Mouse (Mus musculus) midbrain, embryonic 16.5 days (tissue): ENCODE measurements around the gene Abhd16a. TPM values are rescaled to one million over a fixed set of nuclear protein-coding genes. Genes with fewer than 3 reads are reported as not detected.
"Not testable (repeated sequence)": the region's sequence is repeated elsewhere in the genome, so short reads cannot be mapped to it uniquely, and the experiment has no call there.

Experiments used
- ATAC-seq: fragments of 200-750 bp; cut with Nextera tagmentation; 2 replicates; pipeline ENCODE4 v1.8.0; 2017; ENCODE audit warnings: moderate TSS enrichment
- H3K27ac ChIP-seq: fragments of 300-500 bp; sonication (generic); 2 replicates; pipeline ENCODE4 v1.5.1; 2014; ENCODE audit warnings: mild to moderate bottlenecking, low read length, mixed read lengths
- H3K27me3 ChIP-seq: fragments of 300-500 bp; sonication (generic); 2 replicates; pipeline ENCODE4 v1.6.1; 2014; ENCODE audit warnings: low read depth, low read length, mixed read lengths; ENCODE audit not compliant: control insufficient read depth, insufficient read depth
- H3K36me3 ChIP-seq: fragments of 300-500 bp; sonication (generic); 2 replicates; pipeline ENCODE4 v1.6.1; 2014; ENCODE audit warnings: mild to moderate bottlenecking, low read length, moderate library complexity, mixed read lengths; ENCODE audit not compliant: control insufficient read depth, insufficient read depth
- H3K4me1 ChIP-seq: fragments of 300-500 bp; sonication (generic); 2 replicates; pipeline ENCODE4 v1.6.1; 2014; ENCODE audit warnings: mild to moderate bottlenecking, low read length, mixed read lengths; ENCODE audit not compliant: control insufficient read depth, insufficient read depth
- H3K4me2 ChIP-seq: fragments of 300-500 bp; sonication (generic); 2 replicates; pipeline ENCODE4 v1.6.1; 2014; ENCODE audit warnings: mild to moderate bottlenecking, low read length, mixed read lengths
- H3K4me3 ChIP-seq: fragments of 300-500 bp; sonication (generic); 2 replicates; pipeline ENCODE4 v1.5.1; 2014; ENCODE audit warnings: low read depth, mild to moderate bottlenecking, low read length, moderate library complexity, mixed read lengths
- H3K9ac ChIP-seq: fragments of 300-500 bp; sonication (generic); 2 replicates; pipeline ENCODE4 v1.6.1; 2014; ENCODE audit warnings: low read depth, low read length, mixed read lengths
- H3K9me3 ChIP-seq: fragments of 300-500 bp; sonication (generic); replicated peaks from 2 replicates; pipeline ENCODE4 v1.6.1; 2014; ENCODE audit warnings: mild to moderate bottlenecking, low read length, mixed read lengths; ENCODE audit not compliant: control insufficient read depth, poor library complexity, severe bottlenecking
- WGBS: fragments of 180-500 bp; shearing (Covaris S2); extraction: QIAGEN DNeasy Blood & Tissue Kit; methylation state at CpG from one replicate; pipeline ENCODE4 v1.1.7; 2014; 5-methylcytosine and 5-hydroxymethylcytosine counted together
- polyA plus RNA-seq: library from polyadenylated mRNA; unstranded; fragments of >200 nt; fragmentation: Nextera tagmentation; extraction: Ambion mirVana; gene quantifications from 2 replicates; pipeline ENCODE4 v1.2.1, GENCODE M21; 2015

The Abhd16a gene
- polyA plus RNA-seq, 1 experiment from 2014 or later: 107 TPM

- not testable (repeated sequence) for H3K27ac ChIP-seq, H3K9me3 ChIP-seq, H3K9ac ChIP-seq, H3K4me2 ChIP-seq, ATAC-seq, H3K27me3 ChIP-seq, H3K36me3 ChIP-seq, H3K4me3 ChIP-seq
- peaks cover 33% of the 10 kb centered on the region for H3K4me1 ChIP-seq
- 91% methylated on average over 9 of the region's 9 CpGs for WGBS
Measured at GRCm38 (mm10) chr17:35123287-35123686, 34.2 kb downstream of the Abhd16a start.

GRCm38 (mm10) chr17:35124261-35124896 lies 35.3 kb downstream of the Abhd16a start:
- H3K4me2 ChIP-seq, H3K27ac ChIP-seq, H3K36me3 ChIP-seq, H3K9me3 ChIP-seq, H3K4me3 ChIP-seq, H3K27me3 ChIP-seq, ATAC-seq, H3K9ac ChIP-seq: not testable (repeated sequence)
- H3K4me1 ChIP-seq: peaks cover 33% of the 10 kb centered on the region
- 95% methylated on average over 12 of the region's 12 CpGs for WGBS

- no peak overlapping the region for H3K4me2 ChIP-seq
- H3K4me3 ChIP-seq: no peak overlapping the region
- H3K36me3 ChIP-seq: no peaks in the 10 kb centered on the region
- H3K27me3 ChIP-seq: no peaks in the 10 kb centered on the region
- H3K9me3 ChIP-seq: no peaks in the 10 kb centered on the region
- H3K4me1 ChIP-seq: peaks cover 28% of the 10 kb centered on the region
- ATAC-seq: no peak
- no peak overlapping the region for H3K9ac ChIP-seq
- WGBS: 90% methylated on average over 1 of the region's 1 CpGs
- H3K27ac ChIP-seq: no peak overlapping the region
Measured at GRCm38 (mm10) chr17:35125081-35125480, 36.0 kb downstream of the Abhd16a start.

GRCm38 (mm10) chr17:35125578-35125977 lies 36.5 kb downstream of the Abhd16a start:
- no peak overlapping the region for H3K27ac ChIP-seq
- H3K4me3 ChIP-seq: peak overlapping the region; percentile 74
- ATAC-seq: no peak
- WGBS: 32% methylated on average over 6 of the region's 6 CpGs
- H3K9ac ChIP-seq: peak overlapping the region; percentile 88
- no peaks in the 10 kb centered on the region for H3K27me3 ChIP-seq
- H3K4me2 ChIP-seq: peak overlapping the region; percentile 76
- no peaks in the 10 kb centered on the region for H3K36me3 ChIP-seq
- peaks cover 23% of the 10 kb centered on the region for H3K4me1 ChIP-seq
- H3K9me3 ChIP-seq: no peaks in the 10 kb centered on the region

- H3K36me3 ChIP-seq: no peaks in the 10 kb centered on the region
- under 1% methylated on average over 36 of the region's 36 CpGs for WGBS
- no peaks in the 10 kb centered on the region for H3K9me3 ChIP-seq
- peak; percentile 27 for ATAC-seq
- H3K4me1 ChIP-seq: peaks cover 23% of the 10 kb centered on the region
- H3K27me3 ChIP-seq: no peaks in the 10 kb centered on the region
- peak within 1 kb of the TSS; percentile 88 for H3K9ac ChIP-seq
- peak within 1 kb of the TSS; percentile 76 for H3K4me2 ChIP-seq
- H3K4me3 ChIP-seq: peak within 1 kb of the TSS; percentile 74
- peak within 1 kb of the TSS; percentile 77 for H3K27ac ChIP-seq
Measured at GRCm38 (mm10) chr17:35126206-35126611, 37.1 kb downstream of the Abhd16a start, which contains the start of gene D17H6S53E. D17H6S53E (plus strand) TSS chr17:35126373.

- H3K9me3 ChIP-seq: no peaks in the 10 kb centered on the region
- H3K9ac ChIP-seq: peak overlapping the region; percentile 88
- H3K27me3 ChIP-seq: no peaks in the 10 kb centered on the region
- ATAC-seq: no peak
- H3K36me3 ChIP-seq: no peaks in the 10 kb centered on the region
- H3K4me2 ChIP-seq: peak overlapping the region; percentile 76
- H3K4me1 ChIP-seq: peaks cover 23% of the 10 kb centered on the region
- peak overlapping the region; percentile 74 for H3K4me3 ChIP-seq
- no peak overlapping the region for H3K27ac ChIP-seq
- WGBS: 70% methylated on average over 13 of the region's 13 CpGs
Measured at GRCm38 (mm10) chr17:35127017-35127416, 38.0 kb downstream of the Abhd16a start.

GRCm38 (mm10) chr17:35128996-35129395 lies 39.9 kb downstream of the Abhd16a start:
- 72% methylated on average over 11 of the region's 11 CpGs for WGBS
- no peaks in the 10 kb centered on the region for H3K36me3 ChIP-seq

GRCm38 (mm10) chr17:35131038-35131437 lies 42.0 kb downstream of the Abhd16a start:
- Histone ChIP-seq H3K4me2 (no peak overlapping the region), H3K9ac (no peak overlapping the region), H3K27me3 (no peaks in the 10 kb centered on the region), H3K4me1 (peaks cover 17% of the 10 kb centered on the region), H3K9me3 (no peaks in the 10 kb centered on the region), H3K4me3 (no peak overlapping the region), H3K27ac (no peak overlapping the region), H3K36me3 (no peaks in the 10 kb centered on the region)
- ATAC-seq: no peak
- WGBS: 91% methylated on average over 8 of the region's 8 CpGs

More at GRCm38 (mm10) chr17:35128996-35129395, 39.9 kb downstream of the Abhd16a start:
- peaks cover 21% of the 10 kb centered on the region for H3K4me1 ChIP-seq
- no peaks in the 10 kb centered on the region for H3K9me3 ChIP-seq
- H3K4me2 ChIP-seq: no peak overlapping the region
- H3K27ac ChIP-seq: no peak overlapping the region
- H3K4me3 ChIP-seq: no peak overlapping the region
- H3K9ac ChIP-seq: no peak overlapping the region
- ATAC-seq: no peak
- H3K27me3 ChIP-seq: no peaks in the 10 kb centered on the region

GRCm38 (mm10) chr17:35131500-35132173 lies 42.6 kb downstream of the Abhd16a start, which contains the start of gene Apom:
Apom (minus strand) TSS chr17:35132050.
- Histone ChIP-seq H3K4me3 (no peak within 1 kb of the TSS), H3K27ac (no peak within 1 kb of the TSS), H3K36me3 (no peaks in the 10 kb centered on the region), H3K4me1 (peaks cover 19% of the 10 kb centered on the region), H3K9ac (no peak within 1 kb of the TSS), H3K4me2 (no peak within 1 kb of the TSS), H3K27me3 (no peaks in the 10 kb centered on the region), H3K9me3 (no peaks in the 10 kb centered on the region)
- 85% methylated on average over 15 of the region's 15 CpGs for WGBS
- no peak for ATAC-seq
